Mouse (Mus musculus) hindbrain, embryonic 11.5 days (tissue): Measurements from ENCODE around the gene Tbrg4. TPM values are rescaled to one million over a fixed set of nuclear protein-coding genes. Genes with fewer than 3 reads are reported as not detected.

ENCODE experiments used
- ATAC-seq: fragments of 200-750 bp; cut with Nextera tagmentation; 2 replicates; pipeline ENCODE4 v1.8.0; 2017; ENCODE audit warnings: mild to moderate bottlenecking, moderate TSS enrichment, moderate library complexity; ENCODE audit not compliant: low FRiP score
- DNase-seq: peaks from one replicate; pipeline ENCODE4 v3.0.0-alpha.2; 2015; ENCODE audit warnings: low spot score
- H3K27ac ChIP-seq: fragments of 300-500 bp; sonication (generic); 2 replicates; pipeline ENCODE4 v1.5.1; 2014; ENCODE audit warnings: mild to moderate bottlenecking, low read depth, low read length
- H3K27me3 ChIP-seq: fragments of 300-500 bp; sonication (generic); 2 replicates; pipeline ENCODE4 v1.6.1; 2014; ENCODE audit warnings: mild to moderate bottlenecking, low read length, moderate library complexity, mixed read lengths; ENCODE audit not compliant: control insufficient read depth, insufficient read depth
- H3K36me3 ChIP-seq: fragments of 300-500 bp; sonication (generic); 2 replicates; pipeline ENCODE4 v1.6.1; 2014; ENCODE audit warnings: mild to moderate bottlenecking, low read length, moderate library complexity, mixed read lengths; ENCODE audit not compliant: control insufficient read depth, insufficient read depth
- H3K4me1 ChIP-seq: fragments of 300-500 bp; sonication (generic); replicated peaks from 2 replicates; pipeline ENCODE4 v1.6.1; 2014; ENCODE audit warnings: low read length, mixed read lengths; ENCODE audit not compliant: control insufficient read depth, insufficient read depth
- H3K4me2 ChIP-seq: fragments of 300-500 bp; sonication (generic); replicated peaks from 2 replicates; pipeline ENCODE4 v1.6.1; 2014; ENCODE audit warnings: mild to moderate bottlenecking, low read depth, low read length
- H3K4me3 ChIP-seq: fragments of 300-500 bp; sonication (generic); 2 replicates; pipeline ENCODE4 v1.5.1; 2014; ENCODE audit warnings: low read depth, low read length
- H3K9ac ChIP-seq: fragments of 300-500 bp; sonication (generic); 2 replicates; pipeline ENCODE4 v1.6.1; 2014; ENCODE audit warnings: low read depth, low read length
- H3K9me3 ChIP-seq: fragments of 300-500 bp; sonication (generic); 2 replicates; pipeline ENCODE4 v1.6.1; 2016; ENCODE audit warnings: low read length; ENCODE audit not compliant: control insufficient read depth
- WGBS: fragments of 180-500 bp; shearing (Covaris S2); extraction: QIAGEN DNeasy Blood & Tissue Kit; methylation state at CpG from one replicate; pipeline ENCODE4 v1.1.7; 2014; 5-methylcytosine and 5-hydroxymethylcytosine counted together
- polyA plus RNA-seq: library from polyadenylated mRNA; unstranded; fragments of >200 nt; fragmentation: Nextera tagmentation; extraction: Ambion mirVana; gene quantifications from 2 replicates; pipeline ENCODE4 v1.2.1, GENCODE M21; 2014

The Tbrg4 gene
- polyA plus RNA-seq, result 31.8 and 34.6 TPM in 2 replicates

DNA sequence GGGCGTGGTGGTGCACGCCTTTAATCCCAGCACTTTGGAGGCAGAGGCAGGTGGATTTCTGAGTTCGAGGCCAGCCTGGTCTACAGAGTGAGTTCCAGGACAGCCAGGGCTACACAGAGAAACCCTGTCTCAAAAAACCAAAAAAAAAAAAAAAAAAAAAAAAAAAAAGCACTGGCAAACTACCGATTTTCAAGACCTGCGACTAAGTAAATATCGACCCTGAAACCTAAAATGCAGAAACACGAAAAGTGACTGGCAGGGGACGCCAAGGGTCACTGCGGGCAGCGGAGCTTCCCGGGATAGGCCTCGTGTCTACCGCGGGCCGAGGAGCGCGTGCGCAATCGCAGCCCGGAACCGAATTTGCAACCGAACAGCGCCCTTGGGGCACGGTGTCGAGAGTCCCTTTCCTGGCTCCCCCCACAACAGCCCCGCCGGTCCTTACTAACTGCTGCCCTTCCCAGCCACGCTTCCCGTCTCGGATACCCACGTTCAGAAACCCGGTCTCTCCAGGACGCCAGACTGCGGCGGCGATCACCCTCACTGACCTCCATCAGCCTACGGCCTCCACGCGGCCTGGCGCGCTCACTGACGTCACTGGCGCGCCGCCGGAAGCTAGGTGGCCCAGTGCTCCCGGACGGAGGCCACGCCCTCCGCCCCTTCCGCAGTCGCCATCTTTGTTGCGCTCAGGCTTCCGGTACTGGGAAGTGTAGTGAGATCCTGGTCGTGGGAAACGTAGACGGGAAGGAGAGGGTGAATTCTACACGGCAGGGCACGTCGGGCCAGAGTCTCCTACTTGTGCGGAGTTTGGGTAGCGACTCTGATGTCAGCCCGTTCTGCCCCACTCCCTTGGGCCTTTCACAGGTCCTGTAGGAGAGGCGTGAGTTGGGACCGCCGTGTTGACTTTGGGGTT, at the start of gene Tbrg4:
Tbrg4 (minus strand) TSS at position 590 of the 910 bp plus-strand sequence.
- H3K9ac ChIP-seq, result peak within 1 kb of the TSS; percentile 87
- H3K4me1 ChIP-seq, result no peaks in the 10 kb centered on the region; the same call in 1 of the 2 replicates
- DNase-seq, result peak; percentile 98
- H3K4me2 ChIP-seq, result peak within 1 kb of the TSS; percentile 69
- ATAC-seq, result peak; percentile 96
- WGBS, result under 1% methylated on average over 66 of the region's 66 CpGs
- 0 out of 2 replicates have a peak, but pooled peaks cover 4% of the 10 kb centered on the region for H3K36me3 ChIP-seq
- no peaks in the 10 kb centered on the region for H3K9me3 ChIP-seq
- no peaks in the 10 kb centered on the region for H3K27me3 ChIP-seq
- H3K4me3 ChIP-seq, result peak within 1 kb of the TSS; percentile 74
- peak within 1 kb of the TSS; percentile 72 for H3K27ac ChIP-seq

DNA sequence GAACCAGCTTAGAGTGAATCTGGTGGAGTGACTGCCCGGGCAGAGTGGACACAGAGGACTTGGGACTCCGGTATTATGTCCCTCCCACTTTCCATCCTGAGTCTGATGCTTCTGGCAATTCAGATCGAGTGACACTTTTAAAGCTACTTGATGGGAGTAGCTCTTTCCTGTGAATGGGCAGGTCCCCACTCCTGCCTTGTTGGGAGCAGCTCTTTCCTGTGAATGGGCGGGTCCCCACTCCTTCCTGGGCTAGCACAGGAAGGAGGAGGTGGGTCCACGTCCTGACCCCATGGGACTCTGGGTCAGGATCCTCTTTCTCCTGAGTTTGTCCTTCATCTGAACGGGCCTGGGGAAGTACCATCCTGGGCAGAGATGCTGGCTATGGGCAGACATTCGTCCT, 49.5 kb upstream of the Tbrg4 start:
- H3K27me3 ChIP-seq, result no peaks in the 10 kb centered on the region
- H3K36me3 ChIP-seq, result no peaks in the 10 kb centered on the region
- no peak overlapping the region for H3K4me2 ChIP-seq
- no peak for ATAC-seq
- H3K4me1 ChIP-seq, result no peaks in the 10 kb centered on the region
- no peak overlapping the region for H3K9ac ChIP-seq
- WGBS, result 76% methylated on average over 7 of the region's 7 CpGs
- DNase-seq, result no peak
- no peaks in the 10 kb centered on the region for H3K9me3 ChIP-seq
- H3K27ac ChIP-seq, result no peak overlapping the region
- no peak overlapping the region for H3K4me3 ChIP-seq

GRCm38 (mm10) chr11:6674701-6675100, 48.8 kb upstream of the Tbrg4 start:
- DNase-seq (no peak), ATAC-seq (no peak)
- 88% methylated on average over 9 of the region's 9 CpGs for WGBS
- Histone ChIP-seq H3K4me3 (no peak overlapping the region), H3K4me2 (no peak overlapping the region), H3K36me3 (no peaks in the 10 kb centered on the region), H3K4me1 (no peaks in the 10 kb centered on the region), H3K27ac (no peak overlapping the region), H3K9me3 (no peaks in the 10 kb centered on the region), H3K9ac (no peak overlapping the region), H3K27me3 (no peaks in the 10 kb centered on the region)

DNA sequence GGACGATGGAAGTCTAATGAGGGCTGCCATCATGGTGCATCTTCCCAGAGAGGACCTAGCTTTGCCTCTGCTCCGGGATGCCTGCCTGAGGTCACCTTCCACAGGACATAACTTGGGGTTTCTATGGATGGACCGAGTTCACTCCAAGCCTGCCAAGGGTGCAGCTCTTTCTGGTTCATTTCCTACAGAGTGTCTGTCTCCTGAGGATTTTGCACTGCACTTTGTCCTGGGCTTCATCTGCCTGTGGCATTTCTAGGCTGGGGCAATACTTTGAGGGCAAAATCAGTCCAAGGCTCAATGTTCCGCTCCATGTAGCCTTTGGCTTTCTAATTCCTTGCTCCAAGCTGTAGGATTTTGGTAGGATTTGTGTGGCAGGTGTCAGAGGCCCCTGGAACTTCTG, 45.0 kb upstream of the Tbrg4 start:
- Histone ChIP-seq H3K27ac (no peak overlapping the region), H3K9me3 (no peaks in the 10 kb centered on the region), H3K27me3 (no peaks in the 10 kb centered on the region), H3K4me1 (no peaks in the 10 kb centered on the region), H3K36me3 (no peaks in the 10 kb centered on the region), H3K4me2 (no peak overlapping the region), H3K4me3 (no peak overlapping the region), H3K9ac (no peak overlapping the region)
- DNase-seq, result no peak
- ATAC-seq, result no peak
- 88% methylated on average over 4 of the region's 4 CpGs for WGBS

GRCm38 (mm10) chr11:6670044-6670443, 44.2 kb upstream of the Tbrg4 start:
- no peaks in the 10 kb centered on the region for H3K27me3 ChIP-seq
- no peaks in the 10 kb centered on the region for H3K9me3 ChIP-seq
- 43% methylated on average over 2 of the region's 2 CpGs for WGBS
- no peak overlapping the region for H3K4me2 ChIP-seq
- no peaks in the 10 kb centered on the region for H3K4me1 ChIP-seq
- ATAC-seq, result no peak
- no peak overlapping the region for H3K4me3 ChIP-seq
- no peak overlapping the region for H3K9ac ChIP-seq
- no peak for DNase-seq
- H3K36me3 ChIP-seq, result no peaks in the 10 kb centered on the region
- H3K27ac ChIP-seq, result no peak overlapping the region

- H3K9ac ChIP-seq, result no peak overlapping the region
- no peaks in the 10 kb centered on the region for H3K27me3 ChIP-seq
- H3K4me3 ChIP-seq, result no peak overlapping the region
- no peaks in the 10 kb centered on the region for H3K36me3 ChIP-seq
- DNase-seq, result no peak
- whole genome bisulfite sequencing, result 27% methylated on average over 9 of the region's 9 CpGs
- H3K4me1 ChIP-seq, result no peaks in the 10 kb centered on the region
- H3K9me3 ChIP-seq, result no peaks in the 10 kb centered on the region
- no peak overlapping the region for H3K4me2 ChIP-seq
- no peak overlapping the region for H3K27ac ChIP-seq
- no peak for ATAC-seq
Measured at GRCm38 (mm10) chr11:6669041-6669440, 43.2 kb upstream of the Tbrg4 start.

DNA sequence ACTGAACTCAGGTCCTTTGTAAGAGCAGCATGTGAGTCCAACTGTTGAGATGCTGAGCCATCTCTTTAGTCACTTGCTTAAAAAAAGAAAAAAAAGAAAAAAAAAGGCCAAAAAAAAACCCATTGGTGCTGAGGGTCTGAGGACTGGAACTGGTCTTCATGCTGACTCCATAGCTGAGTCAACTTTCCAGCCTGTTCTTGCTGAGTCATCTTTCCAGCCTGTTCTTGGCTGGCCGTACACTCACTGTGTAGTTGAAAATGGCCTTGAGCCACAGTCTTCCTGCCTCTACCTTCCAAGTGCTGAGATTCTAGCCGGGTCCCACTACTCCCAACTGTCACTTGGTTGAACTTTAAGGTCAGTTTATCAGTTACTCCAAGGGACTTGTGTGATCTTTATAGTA, 40.8 kb upstream of the Tbrg4 start:
- H3K4me2 ChIP-seq, result no peak overlapping the region
- 84% methylated on average over 2 of the region's 2 CpGs for WGBS
- ATAC-seq (no peak), DNase-seq (no peak)
- no peaks in the 10 kb centered on the region for H3K36me3 ChIP-seq
- no peak overlapping the region for H3K9ac ChIP-seq
- H3K4me1 ChIP-seq, result no peaks in the 10 kb centered on the region
- no peaks in the 10 kb centered on the region for H3K9me3 ChIP-seq
- no peak overlapping the region for H3K27ac ChIP-seq
- H3K4me3 ChIP-seq, result no peak overlapping the region
- no peaks in the 10 kb centered on the region for H3K27me3 ChIP-seq

DNA sequence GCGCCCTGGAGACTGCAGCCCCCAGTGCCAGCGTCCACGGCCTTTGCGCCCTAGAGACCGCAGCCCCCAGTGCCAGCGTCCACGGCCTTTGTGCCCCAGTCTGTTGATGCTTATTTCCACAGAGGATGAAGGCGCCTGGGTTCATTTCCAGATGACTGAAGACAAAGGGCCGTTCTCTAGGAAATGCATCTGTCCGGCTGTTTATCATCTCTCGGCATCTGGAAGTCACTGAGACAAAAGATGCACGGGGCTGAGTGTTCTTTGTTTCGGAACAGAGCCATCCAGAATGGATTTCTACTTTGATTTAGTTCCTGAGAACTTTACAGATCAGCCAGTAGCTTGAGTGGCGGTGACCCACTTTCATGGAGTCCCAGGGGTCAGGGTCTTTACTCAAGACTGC, 35.3 kb upstream of the Tbrg4 start:
- no peak overlapping the region for H3K27ac ChIP-seq
- no peak for ATAC-seq

GRCm38 (mm10) chr11:6658271-6658670, 32.4 kb upstream of the Tbrg4 start, which contains the start of gene Ramp3:
Gene Ramp3, plus strand, starts transcription at chr11:6658521.
- Histone ChIP-seq H3K4me1 (no peaks in the 10 kb centered on the region), H3K4me2 (peak within 1 kb of the TSS; percentile 65), H3K27me3 (no peaks in the 10 kb centered on the region), H3K36me3 (no peaks in the 10 kb centered on the region), H3K9ac (peak within 1 kb of the TSS; percentile 31; the same call in 1 of the 2 replicates), H3K27ac (no peak within 1 kb of the TSS), H3K4me3 (peak within 1 kb of the TSS; percentile 37), H3K9me3 (no peaks in the 10 kb centered on the region)
- peak; percentile 74 for ATAC-seq
- under 1% methylated on average over 18 of the region's 18 CpGs for WGBS
- DNase-seq, result peak; percentile 85

More for the DNA sequence above, 35.3 kb upstream of the Tbrg4 start:
- no peak overlapping the region for H3K4me2 ChIP-seq
- no peaks in the 10 kb centered on the region for H3K27me3 ChIP-seq
- H3K4me1 ChIP-seq, result no peaks in the 10 kb centered on the region
- WGBS, result 50% methylated on average over 14 of the region's 14 CpGs
- H3K9me3 ChIP-seq, result no peaks in the 10 kb centered on the region
- no peak overlapping the region for H3K9ac ChIP-seq
- no peaks in the 10 kb centered on the region for H3K36me3 ChIP-seq
- H3K4me3 ChIP-seq, result no peak overlapping the region
- DNase-seq, result no peak
